Mouse (Mus musculus) lung, postnatal 0 days (tissue): ENCODE results near the gene Dhrs11.

Experiments
- CTCF ChIP-seq: IDR thresholded peaks from 2 replicates; pipeline ENCODE4 v1.5.1; 2016; ENCODE audit warnings: antibody characterized with exemption, mild to moderate bottlenecking
- EP300 ChIP-seq: IDR thresholded peaks from 2 replicates; pipeline ENCODE4 v1.6.1; 2016; ENCODE audit warnings: antibody characterized with exemption, mild to moderate bottlenecking, control low read depth

DNA sequence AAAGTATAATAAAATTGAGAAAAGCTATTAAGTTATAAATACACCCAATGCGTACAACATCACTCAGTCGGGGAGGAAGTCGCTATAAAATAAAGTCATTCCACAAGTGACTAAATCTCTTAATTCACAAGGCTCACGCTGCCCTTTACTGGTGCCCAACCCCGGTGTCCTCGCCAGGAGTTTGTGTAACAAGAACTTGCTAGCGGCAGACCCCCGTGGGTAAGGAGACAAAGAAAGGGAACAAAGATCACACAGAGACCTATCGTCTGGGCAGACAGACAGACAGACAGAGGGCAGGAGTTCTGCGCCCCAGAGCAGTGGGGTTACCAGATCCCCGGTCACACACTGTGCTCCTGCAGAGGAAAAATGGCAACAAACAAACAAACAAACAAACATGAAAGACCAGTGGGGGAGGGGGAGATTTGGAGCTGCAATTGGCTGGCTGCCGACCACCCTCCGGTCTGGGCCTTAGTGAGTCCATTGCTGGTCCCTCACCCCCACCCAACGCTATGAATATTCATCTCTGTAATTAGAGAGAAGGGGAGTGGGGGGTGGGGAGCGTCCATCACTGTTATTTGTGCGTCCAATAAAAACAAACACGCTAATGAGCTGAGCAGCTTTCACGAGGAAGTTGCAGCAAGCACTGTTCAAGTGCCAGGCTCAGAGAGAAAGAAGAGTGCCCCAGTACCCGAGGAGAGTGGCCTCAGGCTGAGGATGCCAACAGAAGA lies 48.5 kb downstream of the Dhrs11 start:
- TF ChIP-seq CTCF (no peak), EP300 (no peak)
